Mouse (Mus musculus): ENCODE results near the gene Syt1.

Gene Syt1

GRCm38 (mm10) chr10:108652831-108653230 is 358.0 kb downstream of the Syt1 start:
- DNase-seq (ENCODE audit: low read depth in 1 of 2, low spot score in 2 of 2), result no peak

DNA sequence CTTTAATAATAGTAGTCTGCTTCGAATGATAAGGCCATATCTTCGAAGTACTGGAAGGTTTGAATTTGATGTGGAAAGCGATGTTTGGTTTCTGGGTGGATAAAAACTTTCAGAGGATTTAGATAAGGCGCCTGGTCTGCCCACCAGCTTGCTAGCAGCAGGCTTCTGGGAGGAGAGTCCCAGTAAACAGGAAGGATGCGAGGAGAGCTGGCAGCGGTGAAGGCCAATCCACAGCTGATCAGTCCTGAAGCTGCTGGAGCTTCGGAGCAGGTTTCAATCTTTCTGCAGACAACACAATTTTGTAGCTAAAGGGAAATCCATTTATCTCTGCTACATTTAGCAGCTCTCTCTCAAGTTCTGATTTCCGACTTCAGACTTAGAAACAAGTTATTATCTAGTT is 358.7 kb downstream of the Syt1 start:
- DNase-seq (ENCODE audit: low read depth in 1 of 2, low spot score in 2 of 2), result no peak

GRCm38 (mm10) chr10:108649174-108649573 is 361.6 kb downstream of the Syt1 start:
- no peak for DNase-seq (ENCODE audit: low read depth in 1 of 2, low spot score in 2 of 2)

GRCm38 (mm10) chr10:108643915-108644314 is 366.9 kb downstream of the Syt1 start:
- DNase-seq (ENCODE audit: low read depth in 1 of 2, low spot score in 2 of 2), result no peak

DNA sequence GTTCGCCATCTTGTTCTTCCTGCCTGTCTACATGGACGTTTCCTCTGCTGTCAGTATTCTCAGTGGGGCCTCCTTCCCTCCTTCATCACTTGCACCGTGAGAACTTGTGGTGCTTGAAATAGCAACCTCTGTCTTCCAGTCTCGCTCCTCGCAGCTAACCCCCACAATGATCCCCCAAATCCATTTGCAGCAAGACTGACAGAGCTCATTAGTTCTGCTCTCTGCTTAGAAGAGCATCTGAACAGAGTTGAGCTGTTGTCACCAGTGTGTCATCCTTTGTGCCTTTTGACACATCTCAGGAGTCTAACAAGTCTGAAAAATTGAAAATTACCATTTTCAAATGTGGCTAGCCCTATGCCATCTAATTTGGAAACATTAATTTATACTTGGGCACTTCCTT is 372.7 kb downstream of the Syt1 start:
- DNase-seq (ENCODE audit: low read depth in 1 of 2, low spot score in 2 of 2), result no peak

GRCm38 (mm10) chr10:108636086-108636485 is 374.7 kb downstream of the Syt1 start:
- DNase-seq (ENCODE audit: low read depth in 1 of 2, low spot score in 2 of 2), result no peak

DNA sequence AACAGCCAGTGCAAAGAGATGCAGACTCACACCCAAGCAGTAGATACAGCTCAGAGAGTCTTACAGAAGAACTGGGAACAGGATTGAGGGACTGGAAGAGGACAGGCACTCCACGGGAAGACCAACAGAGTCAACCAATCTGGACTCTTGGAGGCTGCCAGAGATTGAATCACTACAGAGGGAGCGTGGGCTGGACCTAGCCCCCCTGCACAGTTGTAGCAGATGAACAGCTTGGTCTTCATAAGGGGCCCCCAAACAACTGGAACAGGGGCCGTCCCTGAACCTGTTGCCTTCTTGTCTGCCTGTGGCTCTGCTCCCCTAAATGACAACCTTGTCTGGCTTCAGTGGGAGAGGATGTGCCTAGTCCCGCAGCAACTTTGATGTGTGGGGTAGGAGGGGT is 375.2 kb downstream of the Syt1 start:
- no peak for DNase-seq (ENCODE audit: low read depth in 1 of 2, low spot score in 2 of 2)

DNA sequence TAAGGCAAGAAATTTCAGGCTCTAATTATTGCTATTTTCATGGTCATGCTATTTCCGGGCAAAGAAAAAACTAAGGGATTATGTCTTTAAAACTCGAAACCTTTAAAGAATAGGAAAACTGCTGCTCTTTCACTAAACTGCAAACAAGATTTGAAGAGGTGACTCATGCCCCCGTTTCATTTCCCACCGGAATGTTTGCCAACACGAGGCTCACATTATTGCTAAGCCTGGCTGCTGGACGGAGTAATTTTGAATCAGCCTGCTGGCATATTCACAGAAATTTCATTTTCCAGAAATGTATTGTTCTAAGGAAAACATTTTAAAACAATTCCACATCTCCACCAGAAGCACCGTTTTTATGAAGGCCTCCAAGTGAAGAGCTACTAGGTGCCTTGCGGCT is 379.9 kb downstream of the Syt1 start:
- no peak for DNase-seq (ENCODE audit: low read depth in 1 of 2, low spot score in 2 of 2)

DNA sequence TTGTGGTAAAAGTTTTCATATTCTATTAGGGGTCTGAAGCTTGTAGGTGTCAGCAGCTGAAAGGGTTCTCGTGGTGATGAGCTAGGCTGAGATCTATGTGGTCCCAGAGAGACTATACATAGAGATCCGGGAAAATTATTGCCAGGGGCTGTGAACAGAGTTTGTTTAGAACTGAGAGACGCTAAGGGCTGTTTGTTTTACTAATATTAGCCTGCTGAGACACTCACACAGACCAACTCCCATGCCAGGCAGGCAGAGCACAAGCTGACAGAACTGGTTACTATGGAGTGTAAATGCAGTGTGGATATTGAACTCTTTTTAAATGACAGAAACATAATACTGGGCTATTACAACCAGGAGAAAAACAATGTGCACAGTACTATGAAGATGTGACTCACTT is 384.4 kb downstream of the Syt1 start:
- DNase-seq (ENCODE audit: low read depth in 1 of 2, low spot score in 2 of 2), result no peak

DNA sequence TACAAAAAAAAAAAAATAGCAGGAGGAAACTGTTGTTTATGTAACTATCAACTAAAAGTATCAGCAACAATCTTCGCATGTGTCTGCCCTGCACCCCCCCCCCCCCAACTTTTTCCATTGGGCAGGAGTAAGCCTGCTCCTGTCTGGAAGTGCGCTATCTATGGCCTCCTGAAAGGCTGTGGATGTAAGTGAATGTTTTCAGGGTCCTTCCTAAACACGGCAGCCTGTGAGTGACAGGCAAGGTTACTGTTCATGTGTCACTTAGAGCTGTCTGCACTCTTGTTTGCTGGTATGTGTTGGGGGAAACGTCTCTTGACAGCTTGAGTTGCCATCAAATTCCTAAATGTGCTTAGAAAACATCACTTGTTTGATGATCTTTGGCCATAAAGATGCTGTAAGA is 387.8 kb downstream of the Syt1 start:
- no peak for DNase-seq (ENCODE audit: low read depth in 1 of 2, low spot score in 2 of 2)

DNA sequence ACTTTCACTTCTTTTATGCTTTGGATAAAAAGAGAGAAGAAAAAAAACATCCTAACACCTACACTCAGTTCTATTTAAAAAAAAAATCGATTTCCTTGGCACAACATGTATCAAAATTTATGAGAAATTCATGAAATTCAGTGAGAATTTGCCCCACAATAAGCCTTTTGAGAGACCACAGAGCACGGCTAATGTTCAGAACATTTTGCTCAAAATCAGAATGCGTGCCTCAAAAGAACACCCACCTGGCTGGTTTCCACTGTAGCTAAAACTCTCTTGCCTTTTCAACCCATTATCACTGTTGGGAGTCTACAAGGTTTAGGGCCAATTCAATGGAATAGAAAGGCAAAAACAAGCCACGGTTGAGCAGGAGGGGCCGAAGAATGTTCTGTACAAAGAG is 390.9 kb downstream of the Syt1 start:
- DNase-seq (ENCODE audit: low read depth in 1 of 2, low spot score in 2 of 2), result no peak

- DNase-seq (ENCODE audit: low read depth in 1 of 2, low spot score in 2 of 2), result no peak
Observed at GRCm38 (mm10) chr10:108619217-108619616, 391.6 kb downstream of the Syt1 start.

DNA sequence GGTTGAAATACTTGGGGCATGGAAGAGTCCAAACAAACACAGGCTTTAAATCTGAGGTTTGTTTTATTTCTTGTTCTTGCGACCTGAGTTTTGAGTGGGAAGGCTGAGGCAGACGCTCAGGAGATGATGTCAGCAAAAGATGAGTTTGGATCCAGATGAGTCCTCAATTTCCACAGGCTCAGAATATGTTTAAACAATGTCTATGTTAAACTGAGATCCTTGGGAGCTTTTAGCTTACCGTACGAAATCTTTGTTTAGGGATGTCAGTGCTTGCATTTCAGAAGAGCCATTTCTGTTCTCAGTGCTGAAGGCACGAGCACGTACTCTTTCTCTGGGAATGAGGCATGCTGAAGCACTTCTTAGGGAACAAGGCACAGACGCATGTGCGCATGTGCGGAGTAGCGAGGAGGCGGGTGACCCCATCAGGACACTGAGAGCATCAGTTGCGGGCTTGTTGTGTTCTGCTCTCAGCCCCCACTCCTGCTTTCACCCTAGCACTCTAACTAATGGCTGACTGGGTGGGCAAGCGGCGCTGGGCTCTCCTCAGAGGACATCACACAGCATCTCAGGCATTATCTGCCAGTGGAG is 400.6 kb downstream of the Syt1 start:
- no peak for DNase-seq (ENCODE audit: low read depth in 1 of 2, low spot score in 2 of 2)

DNA sequence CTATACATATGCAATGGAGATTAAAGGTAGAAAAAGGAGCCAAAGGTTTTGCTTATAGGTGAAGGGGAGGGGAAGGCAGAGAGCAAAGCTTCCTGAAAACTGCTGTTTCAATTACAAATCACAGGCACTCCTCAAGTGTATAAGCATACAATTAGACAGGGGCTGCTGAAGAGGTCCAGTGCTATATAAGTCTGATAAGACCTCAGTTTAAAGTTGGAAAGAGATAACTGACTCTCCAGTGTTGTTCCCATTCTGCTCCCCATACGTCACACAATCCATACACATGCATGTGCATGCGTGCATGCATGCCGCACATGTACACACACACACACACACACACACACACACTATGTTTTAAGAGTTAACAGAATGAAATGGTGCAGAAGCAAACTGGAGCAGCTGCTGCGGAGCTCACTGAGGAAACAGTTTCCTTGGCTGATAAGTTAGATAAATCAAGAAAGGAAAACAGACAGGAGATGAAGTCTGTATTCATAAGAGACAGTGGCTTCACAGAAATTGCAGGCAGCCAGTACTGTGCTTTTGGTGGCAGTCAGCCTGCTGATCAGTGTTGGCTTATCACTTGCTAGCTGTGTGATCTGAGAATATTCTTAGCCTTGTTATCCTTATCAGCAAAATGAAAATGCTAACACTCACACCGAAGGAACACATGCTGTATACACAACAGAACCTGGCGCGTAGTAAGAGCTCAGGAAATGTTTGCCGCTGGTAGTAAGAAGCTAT is 408.9 kb downstream of the Syt1 start:
- DNase-seq (ENCODE audit: low read depth in 1 of 2, low spot score in 2 of 2), result no peak

- DNase-seq (ENCODE audit: low read depth in 1 of 2, low spot score in 2 of 2), result no peak
Observed at GRCm38 (mm10) chr10:108600693-108601092, 410.1 kb downstream of the Syt1 start.

- no peak for DNase-seq (ENCODE audit: low read depth in 1 of 2, low spot score in 2 of 2)
Observed at GRCm38 (mm10) chr10:108597385-108597784, 413.4 kb downstream of the Syt1 start.

DNA sequence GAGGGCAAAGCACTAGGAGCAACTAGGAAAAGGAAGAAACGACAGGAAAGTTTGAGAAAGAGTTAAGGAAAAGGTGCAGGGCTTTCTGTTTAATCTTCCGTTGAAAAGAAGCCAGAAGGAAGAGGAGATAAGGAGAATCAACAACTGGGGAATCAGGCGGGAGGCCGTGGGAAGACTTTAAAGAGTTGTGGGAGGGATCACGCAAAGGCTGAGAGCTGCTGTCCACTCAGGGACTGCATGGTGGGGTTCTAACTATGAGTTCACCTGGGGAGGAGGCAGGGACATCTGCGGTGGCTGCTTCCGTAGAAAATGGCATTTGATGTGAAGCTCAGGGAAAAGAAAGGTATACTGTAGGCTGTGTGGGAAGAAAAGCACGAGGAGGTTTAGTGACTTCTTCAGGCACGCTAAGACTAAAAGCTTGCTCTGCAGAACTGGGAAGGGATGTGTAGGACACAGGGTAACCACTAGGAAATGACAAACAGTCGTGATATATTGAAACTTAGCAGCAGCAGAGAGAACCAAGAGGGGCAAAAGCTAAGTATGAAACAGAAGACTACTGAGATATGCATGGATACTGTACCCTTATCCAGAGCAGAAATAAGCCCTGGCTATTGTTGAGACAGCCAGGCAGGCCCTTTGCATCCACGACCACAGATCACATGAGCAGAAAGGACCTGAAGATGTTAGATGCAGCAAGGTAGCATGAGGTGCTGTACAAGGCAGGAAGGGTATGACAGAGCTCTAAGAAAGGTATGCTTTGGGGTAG is 414.4 kb downstream of the Syt1 start:
- no peak for DNase-seq (ENCODE audit: low read depth in 1 of 2, low spot score in 2 of 2)

- no peak for DNase-seq (ENCODE audit: low read depth in 1 of 2, low spot score in 2 of 2)
Observed at GRCm38 (mm10) chr10:108589355-108589754, 421.4 kb downstream of the Syt1 start.

DNA sequence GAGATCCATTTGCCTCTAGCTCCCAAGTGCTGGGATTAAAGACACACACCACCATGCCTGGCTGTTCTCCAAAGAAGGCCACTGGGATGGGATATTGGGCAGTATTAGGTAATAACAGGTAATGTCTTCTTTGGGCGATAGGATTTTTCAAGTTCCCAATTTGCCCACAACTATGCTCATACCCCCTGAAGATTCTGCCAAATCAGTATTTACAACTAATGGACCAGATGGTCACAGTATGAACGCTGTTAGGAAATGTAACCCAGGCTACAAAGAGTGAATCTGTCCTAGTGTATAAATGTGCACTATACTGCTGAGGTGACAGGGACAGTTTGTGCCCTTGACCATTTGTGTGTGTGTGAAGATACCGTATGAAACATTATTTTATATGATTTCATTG is 421.9 kb downstream of the Syt1 start:
- DNase-seq (ENCODE audit: low read depth in 1 of 2, low spot score in 2 of 2), result no peak

DNA sequence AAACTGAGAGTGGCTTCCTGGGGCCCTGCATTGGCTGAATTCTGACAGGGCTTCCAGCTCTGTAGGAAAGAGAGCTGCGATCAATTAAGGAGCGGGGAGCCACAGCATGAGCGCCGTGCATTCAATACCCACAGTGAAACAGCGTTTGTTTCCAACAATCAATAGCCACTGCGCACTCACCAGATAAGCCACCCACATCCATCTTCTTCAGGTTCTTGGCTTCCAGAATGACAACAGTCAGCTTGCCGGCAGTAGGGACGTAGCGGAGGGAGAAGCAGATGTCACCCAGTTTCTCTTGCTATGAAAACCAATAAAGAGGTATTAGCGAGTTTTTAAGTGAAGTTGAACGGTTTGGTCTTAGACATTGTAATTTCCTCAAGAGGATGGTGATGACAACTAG is 427.1 kb downstream of the Syt1 start:
- no peak for DNase-seq (ENCODE audit: low read depth in 1 of 2, low spot score in 2 of 2)

GRCm38 (mm10) chr10:108582397-108582730 is 428.4 kb downstream of the Syt1 start:
- DNase-seq (ENCODE audit: low read depth in 1 of 2, low spot score in 2 of 2), result no peak

DNA sequence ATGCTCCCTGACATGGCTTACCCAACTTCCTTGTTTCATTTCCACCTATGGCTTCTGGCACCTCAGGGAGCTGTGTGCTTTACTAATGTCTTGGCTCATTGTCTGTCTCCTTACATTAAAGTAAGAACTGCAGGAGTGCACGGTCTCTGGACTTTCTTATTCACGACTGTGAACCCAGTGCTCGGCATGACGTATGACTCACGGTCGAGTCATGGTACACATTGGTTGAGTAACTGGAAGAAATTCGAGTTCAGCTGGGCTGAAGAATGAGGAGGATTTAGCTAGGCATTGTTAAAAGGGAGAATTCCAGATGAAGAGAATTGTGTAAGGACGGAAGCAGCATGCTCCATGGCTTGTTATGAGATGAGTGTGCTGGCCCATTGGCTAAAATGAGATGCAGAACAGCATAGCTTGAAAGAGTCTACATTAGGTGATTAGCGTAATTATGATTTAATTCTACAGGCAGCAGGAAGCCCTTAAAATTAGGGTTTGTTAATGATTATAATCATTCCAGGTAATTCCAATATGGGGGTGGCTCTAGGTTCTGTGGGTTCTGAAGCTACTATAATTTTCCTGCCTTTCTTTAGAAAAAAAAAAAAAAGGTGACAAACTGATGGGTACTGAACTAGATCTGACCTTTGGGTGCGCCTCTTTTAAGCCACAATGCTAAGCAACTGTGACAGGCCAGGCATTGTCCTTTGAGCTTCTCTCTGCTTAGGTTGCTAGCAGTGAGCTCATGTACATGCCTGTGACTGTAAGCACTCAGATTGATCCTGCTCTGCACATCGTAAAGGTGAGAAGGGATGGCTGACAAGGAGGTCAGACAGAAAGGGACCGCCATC is 429.0 kb downstream of the Syt1 start:
- no peak for DNase-seq (ENCODE audit: low read depth in 1 of 2, low spot score in 2 of 2)

Measured in monocyte, adult 2 months (primary cell).